Mouse (Mus musculus): ENCODE data around the gene Knl1. TPM values are rescaled to one million over a fixed set of nuclear protein-coding genes. Genes with fewer than 3 reads are reported as not detected.

Knl1 gene
- total and polyA plus RNA-seq, 2 experiments from 2014 or later: 1.5 to 3.7 TPM

- no peak overlapping the region for H3K4me3 ChIP-seq (ENCODE audit: low read depth, low read length)
- no peaks in the 10 kb centered on the region for H3K4me1 ChIP-seq (ENCODE audit: insufficient read depth, low read length)
- H3K27ac ChIP-seq (ENCODE audit: low read depth, low read length): no peak overlapping the region
- ATAC-seq (ENCODE audit: low FRiP score) (no peak), DNase-seq (ENCODE audit: low spot score) (no peak)
- peak; percentile 41 for TF ChIP-seq CTCF (IDR thresholded peaks at IDR 0.05)
- H3K9me3 ChIP-seq (ENCODE audit: low read length): no peaks in the 10 kb centered on the region
- WGBS: 94% methylated on average over 2 of the region's 2 CpGs
- H3K9ac ChIP-seq (replicated peaks; ENCODE audit: low read length, poor library complexity, severe bottlenecking): no peak overlapping the region
- H3K36me3 ChIP-seq (ENCODE audit: insufficient read depth, low read length): peaks cover 60% of the 10 kb centered on the region
- H3K27me3 ChIP-seq (ENCODE audit: insufficient read depth, low read length): no peaks in the 10 kb centered on the region
- H3K4me2 ChIP-seq (ENCODE audit: low read depth, low read length, poor library complexity, severe bottlenecking): no peak overlapping the region
Measured at GRCm38 (mm10) chr2:119145199-119145598, 98.3 kb downstream of the Knl1 start.

GRCm38 (mm10) chr2:119146435-119146834 is 99.5 kb downstream of the Knl1 start:
- WGBS: 74% methylated on average over 6 of the region's 6 CpGs
- H3K27me3 ChIP-seq (ENCODE audit: insufficient read depth, low read length): no peaks in the 10 kb centered on the region
- ATAC-seq (ENCODE audit: low FRiP score) (no peak), DNase-seq (ENCODE audit: low spot score) (no peak)
- no peak overlapping the region for H3K27ac ChIP-seq (ENCODE audit: low read depth, low read length)
- no peak for TF ChIP-seq CTCF (IDR thresholded peaks at IDR 0.05)
- H3K4me2 ChIP-seq (ENCODE audit: low read depth, low read length, poor library complexity, severe bottlenecking): no peak overlapping the region
- no peaks in the 10 kb centered on the region for H3K4me1 ChIP-seq (ENCODE audit: insufficient read depth, low read length)
- no peaks in the 10 kb centered on the region for H3K9me3 ChIP-seq (ENCODE audit: low read length)
- peaks cover 65% of the 10 kb centered on the region for H3K36me3 ChIP-seq (ENCODE audit: insufficient read depth, low read length)
- H3K9ac ChIP-seq (replicated peaks; ENCODE audit: low read length, poor library complexity, severe bottlenecking): no peak overlapping the region
- no peak overlapping the region for H3K4me3 ChIP-seq (ENCODE audit: low read depth, low read length)

- no peaks in the 10 kb centered on the region for H3K27me3 ChIP-seq (ENCODE audit: insufficient read depth, low read length)
- H3K4me2 ChIP-seq (ENCODE audit: low read depth, low read length, poor library complexity, severe bottlenecking): no peak overlapping the region
- H3K9ac ChIP-seq (replicated peaks; ENCODE audit: low read length, poor library complexity, severe bottlenecking): no peak overlapping the region
- no peaks in the 10 kb centered on the region for H3K4me1 ChIP-seq (ENCODE audit: insufficient read depth, low read length)
- no peak for DNase-seq (ENCODE audit: low spot score)
- no peak overlapping the region for H3K4me3 ChIP-seq (ENCODE audit: low read depth, low read length)
- H3K27ac ChIP-seq (ENCODE audit: low read depth, low read length): no peak overlapping the region
- WGBS: 87% methylated on average over 22 of the region's 22 CpGs
- no peaks in the 10 kb centered on the region for H3K9me3 ChIP-seq (ENCODE audit: low read length)
- ATAC-seq (ENCODE audit: low FRiP score): no peak
- peaks cover 65% of the 10 kb centered on the region for H3K36me3 ChIP-seq (ENCODE audit: insufficient read depth, low read length)
- no peak for TF ChIP-seq CTCF (IDR thresholded peaks at IDR 0.05)
Measured at GRCm38 (mm10) chr2:119147160-119147678, 100.3 kb downstream of the Knl1 start.

- H3K27me3 ChIP-seq (ENCODE audit: insufficient read depth, low read length): no peaks in the 10 kb centered on the region
- no peak overlapping the region for H3K4me3 ChIP-seq (ENCODE audit: low read depth, low read length)
- WGBS: 96% methylated on average over 8 of the region's 8 CpGs
- TF ChIP-seq CTCF (IDR thresholded peaks at IDR 0.05): no peak
- H3K27ac ChIP-seq (ENCODE audit: low read depth, low read length): no peak overlapping the region
- DNase-seq (ENCODE audit: low spot score) (no peak), ATAC-seq (ENCODE audit: low FRiP score) (no peak)
- H3K9ac ChIP-seq (replicated peaks; ENCODE audit: low read length, poor library complexity, severe bottlenecking): no peak overlapping the region
- H3K36me3 ChIP-seq (ENCODE audit: insufficient read depth, low read length): peaks cover 65% of the 10 kb centered on the region
- H3K4me2 ChIP-seq (ENCODE audit: low read depth, low read length, poor library complexity, severe bottlenecking): no peak overlapping the region
- no peaks in the 10 kb centered on the region for H3K9me3 ChIP-seq (ENCODE audit: low read length)
- no peaks in the 10 kb centered on the region for H3K4me1 ChIP-seq (ENCODE audit: insufficient read depth, low read length)
Measured at GRCm38 (mm10) chr2:119147775-119148174, 100.9 kb downstream of the Knl1 start.

GRCm38 (mm10) chr2:119152255-119152654 is 105.3 kb downstream of the Knl1 start:
- 86% methylated on average over 6 of the region's 6 CpGs for WGBS
- H3K9me3 ChIP-seq (ENCODE audit: low read length): no peaks in the 10 kb centered on the region
- peaks cover 54% of the 10 kb centered on the region for H3K36me3 ChIP-seq (ENCODE audit: insufficient read depth, low read length)
- H3K27ac ChIP-seq (ENCODE audit: low read depth, low read length): no peak overlapping the region
- DNase-seq (ENCODE audit: low spot score) (no peak), ATAC-seq (ENCODE audit: low FRiP score) (no peak)
- no peak overlapping the region for H3K9ac ChIP-seq (replicated peaks; ENCODE audit: low read length, poor library complexity, severe bottlenecking)
- no peaks in the 10 kb centered on the region for H3K27me3 ChIP-seq (ENCODE audit: insufficient read depth, low read length)
- no peak for TF ChIP-seq CTCF (IDR thresholded peaks at IDR 0.05)
- H3K4me3 ChIP-seq (ENCODE audit: low read depth, low read length): no peak overlapping the region
- peaks cover 8% of the 10 kb centered on the region; the same call in 1 of the 2 replicates for H3K4me1 ChIP-seq (ENCODE audit: insufficient read depth, low read length)
- H3K4me2 ChIP-seq (ENCODE audit: low read depth, low read length, poor library complexity, severe bottlenecking): no peak overlapping the region

GRCm38 (mm10) chr2:119154683-119155082 is 107.8 kb downstream of the Knl1 start:
- peaks cover 40% of the 10 kb centered on the region for H3K36me3 ChIP-seq (ENCODE audit: insufficient read depth, low read length)
- H3K4me3 ChIP-seq (ENCODE audit: low read depth, low read length): no peak overlapping the region
- no peak overlapping the region for H3K27ac ChIP-seq (ENCODE audit: low read depth, low read length)
- no peaks in the 10 kb centered on the region for H3K9me3 ChIP-seq (ENCODE audit: low read length)
- no peak overlapping the region for H3K9ac ChIP-seq (replicated peaks; ENCODE audit: low read length, poor library complexity, severe bottlenecking)
- TF ChIP-seq CTCF (IDR thresholded peaks at IDR 0.05): no peak
- H3K4me1 ChIP-seq (ENCODE audit: insufficient read depth, low read length): peaks cover 11% of the 10 kb centered on the region; the same call in 1 of the 2 replicates
- DNase-seq (ENCODE audit: low spot score) (no peak), ATAC-seq (ENCODE audit: low FRiP score) (no peak)
- no peaks in the 10 kb centered on the region for H3K27me3 ChIP-seq (ENCODE audit: insufficient read depth, low read length)
- 86% methylated on average over 2 of the region's 2 CpGs for WGBS
- H3K4me2 ChIP-seq (ENCODE audit: low read depth, low read length, poor library complexity, severe bottlenecking): no peak overlapping the region

Other genes starting within 250 kb of the Knl1 start
- 3.1 and 4.5 TPM in 2 replicates for gene Knstrn, start 233.1 kb upstream of the Knl1 start, total RNA-seq (2014; rRNA removed)
- 5.6 and 6.6 TPM in 2 replicates for gene Knstrn, start 233.1 kb upstream of the Knl1 start, polyA plus RNA-seq (2015; fragmentation: Nextera tagmentation; extraction: Ambion mirVana)
- gene Ivd, start 185.2 kb upstream of the Knl1 start, total RNA-seq (2014; rRNA removed): 57.5 and 62.4 TPM in 2 replicates
- 50.7 and 54.9 TPM in 2 replicates for gene Ivd, start 185.2 kb upstream of the Knl1 start, polyA plus RNA-seq (2015; fragmentation: Nextera tagmentation; extraction: Ambion mirVana)
- gene Bahd1, start 146.7 kb upstream of the Knl1 start, total RNA-seq (2014; rRNA removed): 22.0 and 28.6 TPM in 2 replicates
- 6.1 and 6.6 TPM in 2 replicates for gene Bahd1, start 146.7 kb upstream of the Knl1 start, polyA plus RNA-seq (2015; fragmentation: Nextera tagmentation; extraction: Ambion mirVana)
- 4.9 TPM in 2 replicates for gene Chst14, start 120.6 kb upstream of the Knl1 start, total RNA-seq (2014; rRNA removed)
- gene Chst14, start 120.6 kb upstream of the Knl1 start, polyA plus RNA-seq (2015; fragmentation: Nextera tagmentation; extraction: Ambion mirVana): 3.0 and 3.1 TPM in 2 replicates
- gene Ccdc32, start 17.7 kb upstream of the Knl1 start, total RNA-seq (2014; rRNA removed): 26.5 and 44.7 TPM in 2 replicates
- 49.4 and 51.8 TPM in 2 replicates for gene Ccdc32, start 17.7 kb upstream of the Knl1 start, polyA plus RNA-seq (2015; fragmentation: Nextera tagmentation; extraction: Ambion mirVana)
- 10.1 and 10.2 TPM in 2 replicates for gene Rpusd2, start 12.3 kb upstream of the Knl1 start, total RNA-seq (2014; rRNA removed)
- 2.9 and 3.2 TPM in 2 replicates for gene Rpusd2, start 12.3 kb upstream of the Knl1 start, polyA plus RNA-seq (2015; fragmentation: Nextera tagmentation; extraction: Ambion mirVana)
- 0.22 and 0.66 TPM in 2 replicates for gene Rad51, start 65.7 kb downstream of the Knl1 start, total RNA-seq (2014; rRNA removed)
- gene Rad51, start 65.7 kb downstream of the Knl1 start, polyA plus RNA-seq (2015; fragmentation: Nextera tagmentation; extraction: Ambion mirVana): 3.9 and 5.9 TPM in 2 replicates
- gene Rmdn3, start 109.9 kb downstream of the Knl1 start, total RNA-seq (2014; rRNA removed): 34.8 and 37.2 TPM in 2 replicates
- 38.8 and 43.1 TPM in 2 replicates for gene Rmdn3, start 109.9 kb downstream of the Knl1 start, polyA plus RNA-seq (2015; fragmentation: Nextera tagmentation; extraction: Ambion mirVana)
- gene Gchfr, start 120.7 kb downstream of the Knl1 start, total RNA-seq (2014; rRNA removed): 11.0 and 15.9 TPM in 2 replicates
- 9.9 and 12.0 TPM in 2 replicates for gene Gchfr, start 120.7 kb downstream of the Knl1 start, polyA plus RNA-seq (2015; fragmentation: Nextera tagmentation; extraction: Ambion mirVana)
- 0.05 TPM in 1 of 2 replicates, not detected in the other for gene Gm14137, start 127.4 kb downstream of the Knl1 start, total RNA-seq (2014; rRNA removed)
- gene Gm14137, start 127.4 kb downstream of the Knl1 start, polyA plus RNA-seq (2015; fragmentation: Nextera tagmentation; extraction: Ambion mirVana): 0.32 and 0.47 TPM in 2 replicates
- 30.5 and 44.0 TPM in 2 replicates for gene Zfyve19, start 161.5 kb downstream of the Knl1 start, total RNA-seq (2014; rRNA removed)
- gene Zfyve19, start 161.5 kb downstream of the Knl1 start, polyA plus RNA-seq (2015; fragmentation: Nextera tagmentation; extraction: Ambion mirVana): 52.0 and 57.3 TPM in 2 replicates
- 22.1 and 24.5 TPM in 2 replicates for gene Dnajc17, start 161.7 kb downstream of the Knl1 start, total RNA-seq (2014; rRNA removed)
- gene Dnajc17, start 161.7 kb downstream of the Knl1 start, polyA plus RNA-seq (2015; fragmentation: Nextera tagmentation; extraction: Ambion mirVana): 24.5 and 25.9 TPM in 2 replicates
- not detected in 2 replicates for gene Ppp1r14d, start 182.8 kb downstream of the Knl1 start, total RNA-seq (2014; rRNA removed)
- gene Ppp1r14d, start 182.8 kb downstream of the Knl1 start, polyA plus RNA-seq (2015; fragmentation: Nextera tagmentation; extraction: Ambion mirVana): not detected in 2 replicates
- 1.3 and 1.9 TPM in 2 replicates for gene Spint1, start 190.2 kb downstream of the Knl1 start, total RNA-seq (2014; rRNA removed)
- 0.93 and 1.1 TPM in 2 replicates for gene Spint1, start 190.2 kb downstream of the Knl1 start, polyA plus RNA-seq (2015; fragmentation: Nextera tagmentation; extraction: Ambion mirVana)
- gene Rhov, start 224.2 kb downstream of the Knl1 start, total RNA-seq (2014; rRNA removed): 24.5 and 32.7 TPM in 2 replicates
- gene Rhov, start 224.2 kb downstream of the Knl1 start, polyA plus RNA-seq (2015; fragmentation: Nextera tagmentation; extraction: Ambion mirVana): 37.7 and 43.7 TPM in 2 replicates
- gene Vps18, start 241.6 kb downstream of the Knl1 start, total RNA-seq (2014; rRNA removed): 30.1 and 36.9 TPM in 2 replicates
- gene Vps18, start 241.6 kb downstream of the Knl1 start, polyA plus RNA-seq (2015; fragmentation: Nextera tagmentation; extraction: Ambion mirVana): 21.4 and 21.6 TPM in 2 replicates